Mouse (Mus musculus) small intestine, adult 2 months (tissue): Measurements from ENCODE around the gene Tep1.

Experiments
- CTCF ChIP-seq: fragments of 200-500 bp; IDR thresholded peaks from 2 replicates; pipeline ENCODE4 v1.5.1; 2012; ENCODE audit warnings: low read depth, mild to moderate bottlenecking, control low read depth, inconsistent platforms, low read length, moderate library complexity, mixed read lengths; ENCODE audit not compliant: insufficient replicate concordance, insufficient read length; ENCODE audit errors: extremely low read depth
- POLR2A ChIP-seq: fragments of 200-500 bp; IDR thresholded peaks from 2 replicates; pipeline ENCODE4 v1.6.1; 2012; ENCODE audit warnings: low read depth, mild to moderate bottlenecking, control low read depth, inconsistent platforms, low read length, moderate library complexity

- no peak for TF ChIP-seq CTCF
- no peak for TF ChIP-seq POLR2A
These were observed 35.9 kb downstream of the Tep1 start for GRCm38 (mm10) chr14:50834435-50834834.
